Mouse (Mus musculus): Measurements from ENCODE around the gene Fam98a.

The Fam98a gene

DNA sequence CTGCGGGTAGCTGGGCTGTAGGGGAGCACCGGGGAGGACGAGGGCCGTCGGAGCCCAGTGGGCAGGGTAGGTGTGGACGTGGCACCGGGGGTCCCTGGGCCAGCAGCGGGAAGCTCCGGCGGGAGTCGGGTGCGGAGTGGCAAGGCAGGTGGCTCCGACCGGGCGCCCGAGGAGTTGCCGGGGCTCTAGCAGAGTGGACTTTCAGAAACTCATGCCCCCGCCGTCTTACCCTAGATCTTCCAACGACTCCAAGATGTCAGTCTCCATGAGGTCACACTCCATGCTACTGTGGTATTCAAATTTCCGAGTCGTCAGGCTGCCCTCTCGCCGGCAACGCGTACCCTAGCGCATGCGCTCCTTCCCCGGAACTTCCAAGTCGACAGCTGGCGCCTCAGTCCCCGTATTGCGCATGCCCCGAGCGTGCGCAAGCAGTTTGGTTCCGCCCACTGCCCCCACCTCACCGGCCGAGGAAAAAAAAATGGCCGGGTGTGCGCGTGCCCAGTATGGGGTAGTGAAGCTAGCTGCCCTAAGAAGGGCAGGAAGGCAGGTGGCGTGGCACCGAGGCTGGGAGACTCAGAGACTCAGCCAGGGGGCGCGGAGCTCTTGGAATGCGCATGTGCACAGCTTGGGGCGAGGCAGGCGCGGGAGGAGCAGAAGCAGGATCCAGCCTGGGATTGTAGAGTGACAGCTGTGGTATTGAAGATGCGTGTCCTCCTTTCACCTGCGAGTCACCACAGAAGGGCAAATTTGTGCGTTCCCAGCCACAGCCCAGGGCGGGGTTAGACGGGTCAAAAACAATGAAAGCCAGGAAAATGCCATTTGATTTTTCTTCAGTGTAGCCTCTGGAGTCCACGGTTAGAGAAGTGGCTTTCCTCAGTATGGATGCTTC lies at the start of gene Fam98a:
Gene Fam98a (minus strand): TSS at position 435 of the 889 bp plus-strand sequence.
- peak; percentile 99 for DNase-seq

DNA sequence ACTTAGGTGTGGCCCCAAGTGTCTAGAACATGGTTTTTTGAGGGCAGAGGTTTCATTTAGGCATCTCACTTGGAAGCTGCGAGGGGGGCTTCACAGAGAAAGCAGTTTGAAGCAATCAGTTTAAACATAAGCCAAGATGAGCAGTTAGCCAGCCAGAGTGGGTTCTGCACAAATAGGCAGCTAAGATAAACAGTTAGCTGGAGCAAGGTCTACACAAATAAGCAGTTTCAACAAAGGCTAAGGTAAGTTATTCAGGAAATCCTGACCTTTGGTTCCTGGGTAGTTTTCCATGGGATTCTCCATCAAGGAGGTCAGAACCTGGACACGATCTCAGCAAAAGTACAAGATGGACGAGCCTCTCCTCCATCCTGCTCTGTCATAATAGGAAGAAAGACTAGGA lies 46.9 kb upstream of the Fam98a start:
- DNase-seq, result no peak

DNA sequence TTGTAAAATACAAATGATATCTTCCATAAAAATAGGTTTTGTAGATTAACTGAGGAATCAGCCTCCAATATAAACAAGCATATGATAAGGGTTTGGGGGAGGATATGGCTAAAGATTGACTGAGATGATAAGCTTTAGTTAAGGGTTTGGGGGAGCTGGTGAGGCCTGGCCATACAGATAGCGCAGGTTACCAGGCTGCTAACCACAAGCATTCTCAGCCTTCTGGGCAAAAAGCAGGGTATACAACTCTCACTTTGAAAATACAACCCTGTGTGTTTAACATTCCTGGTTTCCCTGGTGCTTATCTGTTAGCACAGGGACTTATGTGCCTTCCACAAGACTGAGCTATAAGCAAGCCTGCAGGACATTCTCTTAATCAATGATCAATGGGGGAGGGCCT lies 31.0 kb upstream of the Fam98a start:
- DNase-seq, result no peak

DNA sequence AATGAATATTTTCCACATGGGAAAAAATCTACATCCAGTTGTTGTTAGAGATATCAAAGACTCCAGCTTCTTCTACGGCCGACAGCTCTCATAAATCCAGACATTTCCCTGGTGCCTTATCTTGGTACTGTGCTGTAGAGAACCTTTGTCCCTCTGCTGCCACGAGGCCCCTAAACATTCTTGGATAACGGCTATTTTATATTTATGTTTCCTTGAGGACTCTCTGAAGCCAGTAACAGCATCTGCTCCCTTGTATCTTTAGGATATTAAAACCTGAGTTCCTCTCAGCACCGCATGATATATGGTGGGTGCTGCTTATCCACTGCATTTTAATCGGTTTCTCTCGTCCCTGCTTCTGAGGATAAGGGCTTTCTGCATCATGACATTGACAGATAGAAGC lies 23.9 kb upstream of the Fam98a start:
- DNase-seq, result no peak

DNA sequence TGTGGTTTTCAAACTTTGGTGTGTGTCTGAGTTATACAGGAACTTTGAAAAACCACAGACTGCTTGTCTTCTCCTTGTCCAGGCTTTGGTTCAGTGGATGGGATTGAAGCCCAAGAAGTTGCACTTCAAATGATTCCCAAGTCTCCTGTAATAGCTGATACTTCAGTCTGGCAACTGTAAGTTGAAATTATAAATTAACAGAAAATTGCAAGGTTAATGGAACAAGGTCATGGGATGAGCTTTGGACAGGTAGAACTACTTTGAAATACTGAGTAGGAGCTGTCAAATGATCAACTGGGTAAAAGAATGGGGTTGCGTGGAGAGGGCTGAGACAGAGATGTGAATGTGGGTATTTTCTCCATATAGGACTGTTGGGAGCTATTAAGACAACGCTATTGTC lies 6.3 kb upstream of the Fam98a start:
- DNase-seq, result no peak

DNA sequence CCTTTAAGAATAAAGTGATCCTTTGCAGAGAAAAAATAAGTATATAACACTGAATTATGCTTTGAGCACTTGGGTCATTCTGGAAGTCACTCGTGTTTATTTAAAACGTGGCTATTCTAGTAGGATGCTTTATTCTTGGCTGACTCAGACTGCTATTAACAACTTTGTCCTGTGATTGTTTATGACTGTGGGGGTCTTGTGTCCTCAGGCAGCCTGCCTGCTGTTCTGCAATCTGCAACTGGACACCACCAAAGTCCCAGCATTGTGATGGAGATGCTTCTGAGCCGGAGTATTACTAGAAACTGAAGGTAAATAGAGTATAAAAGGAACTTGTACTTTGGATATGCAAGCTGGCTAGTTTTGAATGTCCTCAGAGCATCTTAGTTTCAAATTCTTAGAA lies 5.3 kb upstream of the Fam98a start:
- DNase-seq, result no peak

DNA sequence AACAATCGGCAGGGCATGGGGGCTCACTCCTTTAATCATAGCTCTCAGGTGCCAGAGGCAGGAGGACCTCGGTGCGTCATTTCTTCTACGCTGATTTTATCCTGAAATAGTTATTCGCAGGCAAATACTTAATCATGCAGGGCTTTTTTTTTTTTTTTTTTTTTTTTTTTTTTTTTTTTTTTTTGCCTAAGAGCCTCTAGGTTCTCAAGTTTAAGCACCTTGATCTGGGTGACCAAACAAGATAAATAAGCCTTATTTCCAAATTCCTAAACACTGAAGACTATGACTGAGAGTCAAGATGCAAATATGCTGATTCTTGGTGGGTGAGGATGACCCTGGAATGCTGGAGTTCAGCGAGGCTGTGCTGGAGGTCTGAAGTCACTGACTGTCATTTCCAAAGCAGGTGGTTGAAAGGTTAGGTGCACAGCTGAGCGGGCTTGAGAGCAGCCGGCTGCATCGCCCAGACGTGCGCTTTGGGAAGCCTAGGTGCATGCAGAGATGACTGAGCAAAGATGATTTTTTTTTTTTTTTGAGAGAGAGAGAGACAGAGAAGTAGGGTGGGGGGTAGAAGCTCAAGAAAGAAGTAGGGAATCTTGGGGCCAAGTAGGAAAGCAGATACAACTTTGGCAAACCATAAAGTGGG lies 854 bp downstream of the Fam98a start:
- peak; percentile 31 to 36 for DNase-seq

DNA sequence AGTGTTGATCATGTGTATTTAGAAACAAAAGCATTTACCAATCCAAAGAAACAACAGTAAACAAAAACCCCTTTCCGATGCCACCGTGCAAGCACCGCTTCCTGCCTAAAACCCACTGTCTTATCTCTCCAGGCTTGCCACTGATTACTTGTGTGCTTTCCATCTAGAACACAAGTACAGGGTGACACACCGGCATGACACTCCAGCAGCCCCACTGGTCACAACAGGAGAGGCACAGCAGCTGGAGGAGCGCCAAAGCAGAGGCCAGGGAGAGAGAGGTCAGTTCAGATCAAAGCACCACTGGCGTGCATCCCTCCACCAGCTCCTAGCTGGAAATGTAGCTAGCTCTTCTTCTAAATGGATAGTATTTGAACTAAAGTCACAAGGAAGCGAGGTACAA lies 7.5 kb downstream of the Fam98a start:
- peak in 1 of 2 experiments; percentile 22 for DNase-seq

DNA sequence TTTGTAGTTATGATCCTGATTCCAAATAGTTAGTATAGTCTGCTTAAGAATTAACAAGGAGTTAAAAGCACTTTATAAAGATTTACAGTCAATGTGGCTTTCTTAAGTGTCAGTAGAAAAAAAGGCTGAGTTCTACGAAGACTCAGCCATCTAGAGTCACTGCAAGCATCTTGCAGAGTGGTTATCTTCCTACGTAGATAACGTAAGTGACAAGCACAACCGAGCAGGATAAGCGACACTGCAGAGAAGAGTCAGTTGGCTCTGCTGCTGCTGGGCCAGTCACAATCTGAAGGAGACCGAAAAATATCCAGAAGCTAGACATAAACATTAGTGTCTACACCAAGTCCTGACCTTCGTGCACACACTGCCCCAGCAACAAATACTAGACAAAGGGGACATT lies 8.3 kb downstream of the Fam98a start:
- DNase-seq, result no peak

DNA sequence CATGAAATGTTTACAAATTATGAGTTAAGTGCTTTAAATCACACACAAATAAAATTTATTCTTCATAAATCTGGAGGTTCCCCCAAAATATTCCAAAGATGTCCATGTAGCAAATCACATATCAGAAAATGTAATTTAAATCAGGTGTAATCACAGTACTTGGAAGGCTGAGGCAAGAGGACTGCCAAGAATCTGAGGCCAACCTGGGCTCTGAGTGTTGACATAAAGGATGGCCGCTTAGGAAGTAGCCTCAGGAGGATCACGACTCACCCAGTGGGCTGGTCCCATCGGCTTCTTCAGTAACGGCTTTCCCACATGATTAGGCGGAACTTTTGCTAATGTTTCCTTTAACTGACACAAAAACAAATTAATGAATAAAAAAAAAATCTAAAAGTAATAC lies 11.9 kb downstream of the Fam98a start:
- DNase-seq, result no peak

DNA sequence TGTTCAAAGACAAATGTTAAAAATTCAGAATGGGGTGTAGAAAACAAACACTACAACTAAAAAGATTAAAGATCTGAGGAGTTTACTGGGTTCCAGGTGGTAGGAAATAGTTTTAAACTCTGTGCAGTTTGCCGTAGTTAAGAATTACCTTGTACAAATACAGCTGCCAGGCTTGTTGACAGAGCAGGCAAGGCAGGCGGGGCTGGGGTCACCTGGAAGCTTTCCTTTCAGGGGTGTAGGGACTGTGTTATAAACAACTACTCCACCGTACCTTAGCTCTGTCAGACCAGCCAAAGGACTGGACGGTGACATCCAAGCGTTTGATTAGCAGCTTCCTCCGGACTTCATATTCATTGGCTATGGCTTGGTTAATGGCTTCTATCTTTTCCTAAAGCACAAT lies 12.6 kb downstream of the Fam98a start:
- no peak for DNase-seq

DNA sequence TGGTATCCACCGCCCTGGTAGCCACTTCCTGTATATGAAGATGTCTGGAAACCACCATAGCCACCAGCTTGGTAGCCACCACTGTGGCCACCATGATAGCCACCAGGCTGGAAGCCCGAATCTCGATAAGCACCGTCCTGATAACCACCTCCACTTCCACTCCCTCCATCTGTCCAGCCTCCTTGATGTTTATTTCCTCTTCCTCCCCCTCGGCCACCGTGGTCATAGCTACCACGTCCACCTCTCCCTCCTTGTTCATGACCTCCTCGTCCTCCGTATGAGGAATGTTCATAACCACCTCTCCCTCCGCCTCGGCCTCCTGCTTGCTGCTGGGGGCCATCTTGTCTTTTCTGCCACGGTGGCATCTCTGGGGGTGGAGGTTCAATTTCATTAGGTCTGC lies 13.3 kb downstream of the Fam98a start:
- DNase-seq, result no peak

DNA sequence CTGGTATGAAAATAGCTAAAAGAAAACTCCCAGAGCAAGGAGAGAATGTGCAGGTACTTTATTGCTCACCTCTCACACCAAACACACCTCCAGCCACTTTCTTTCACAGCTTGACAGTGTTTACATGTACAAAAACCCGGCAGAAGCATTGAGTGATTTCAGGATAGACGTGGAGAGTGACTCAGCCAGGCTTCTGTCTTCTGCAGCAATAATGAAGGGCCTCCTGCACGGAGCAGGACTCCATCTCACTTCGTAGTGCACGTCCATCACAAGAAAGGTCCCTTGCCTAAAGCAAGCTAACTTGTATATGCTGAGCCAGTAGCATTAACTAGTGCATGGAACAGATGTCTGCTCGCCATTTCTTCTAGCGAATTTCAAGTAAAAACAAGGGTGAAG lies 14.7 kb downstream of the Fam98a start:
- no peak for DNase-seq

DNA sequence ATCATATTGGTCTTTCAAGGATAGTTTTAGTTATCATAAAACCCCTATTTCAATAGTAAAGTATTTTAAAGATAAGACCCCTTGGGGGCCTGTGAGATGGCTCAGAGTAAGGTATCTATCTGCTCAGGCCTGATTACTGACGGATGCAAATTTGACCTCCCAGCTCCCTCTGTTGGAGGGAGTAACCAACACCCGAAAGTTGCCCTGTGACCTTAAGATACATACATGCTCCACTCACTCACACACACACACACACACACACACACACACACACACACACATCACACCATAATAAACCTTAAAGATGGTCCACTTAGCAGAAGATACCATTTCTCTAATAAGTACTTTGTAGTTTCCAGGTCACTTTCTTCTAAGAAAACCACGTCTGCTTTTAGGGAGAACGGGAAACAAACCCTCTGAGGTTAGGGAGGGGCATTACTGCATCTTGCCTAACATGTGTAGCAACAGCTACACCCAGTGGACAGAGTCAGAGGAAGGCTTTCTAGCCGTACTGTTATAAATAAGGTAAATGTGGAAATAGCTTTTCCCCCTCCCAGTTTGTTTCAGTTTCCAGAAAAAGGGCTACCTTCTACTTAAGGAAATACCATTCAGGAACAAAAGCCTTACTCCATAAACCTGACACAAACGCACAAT lies 15.2 kb downstream of the Fam98a start:
- peak in 1 of 2 experiments; percentile 33 for DNase-seq

DNA sequence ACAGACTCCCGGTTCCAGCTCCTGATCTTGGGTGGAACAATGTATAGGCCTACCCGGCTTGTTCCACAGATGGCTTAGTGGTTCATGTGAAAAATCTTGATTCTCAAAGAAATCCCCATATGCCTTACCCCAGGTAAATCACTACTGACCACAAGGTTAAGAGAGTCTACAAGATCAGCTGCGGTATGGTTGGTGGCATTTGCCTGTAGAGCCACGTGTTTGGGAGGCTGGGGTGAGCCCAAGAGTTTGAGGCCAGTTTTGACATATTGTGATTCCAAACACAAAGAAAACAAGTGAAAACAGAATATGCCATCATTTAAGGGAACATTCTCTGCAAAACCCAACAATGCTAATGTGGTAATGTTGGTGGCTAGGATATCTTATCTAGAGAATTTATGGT lies 16.1 kb downstream of the Fam98a start:
- DNase-seq, result no peak

DNA sequence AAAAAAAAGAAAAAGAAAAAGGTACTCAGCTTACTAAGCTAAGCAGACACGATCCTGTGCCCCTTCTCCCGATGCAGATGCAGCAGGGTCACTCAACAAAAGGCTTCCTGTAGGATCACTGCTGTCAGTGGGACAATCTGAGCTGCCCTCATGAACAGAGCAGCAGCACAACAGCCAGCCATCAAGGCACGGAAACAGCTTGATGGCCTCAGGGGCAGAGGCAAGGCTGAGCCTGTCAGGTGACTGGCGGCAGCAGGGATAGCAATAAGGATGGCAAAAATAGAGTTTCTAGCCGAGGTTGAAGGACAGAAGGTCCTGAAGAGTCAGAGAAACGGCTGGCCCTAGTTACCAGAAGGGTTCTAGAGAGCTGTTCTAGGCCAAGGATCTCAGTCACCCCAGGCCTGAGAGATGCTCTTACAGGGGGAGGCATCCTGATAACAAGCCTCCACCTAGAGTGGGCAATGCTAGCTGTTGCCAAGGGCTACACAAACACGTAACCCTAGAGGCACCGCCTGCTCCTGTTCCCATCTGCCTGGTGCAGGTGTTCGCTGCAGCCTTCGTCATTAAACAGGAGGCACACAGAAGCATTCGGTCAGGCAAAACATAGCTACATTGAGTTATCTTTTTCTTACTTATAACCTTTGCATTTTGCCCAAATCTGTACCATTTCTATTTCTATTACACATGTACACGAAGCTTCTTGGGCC lies 17.3 kb downstream of the Fam98a start:
- peak in 1 of 2 experiments; percentile 15 for DNase-seq

DNA sequence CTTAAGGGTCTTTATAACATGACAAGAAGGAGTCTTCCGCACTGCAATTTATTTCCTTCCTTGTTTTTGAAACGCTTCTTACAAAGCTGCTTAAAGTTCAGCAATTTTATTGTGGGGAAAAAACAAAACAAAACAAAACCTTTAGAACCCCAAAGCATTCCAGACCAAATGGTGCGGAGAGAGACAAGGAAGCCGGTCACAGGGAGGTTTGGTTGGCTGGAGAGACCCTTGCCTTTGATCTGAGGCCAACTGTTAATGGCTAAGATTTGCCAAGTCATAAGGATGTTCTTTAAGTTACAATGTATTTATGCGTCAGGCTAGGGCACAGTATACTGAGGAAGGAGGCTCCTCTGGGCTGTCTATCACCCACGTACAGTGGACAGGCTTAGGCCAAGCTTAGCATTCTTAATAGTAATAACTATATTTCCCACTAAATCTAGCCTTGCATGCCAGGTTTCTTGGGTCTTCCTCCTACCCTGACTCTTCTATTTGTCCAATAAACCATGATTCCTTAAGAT lies 19.2 kb downstream of the Fam98a start:
- no peak for DNase-seq

DNA sequence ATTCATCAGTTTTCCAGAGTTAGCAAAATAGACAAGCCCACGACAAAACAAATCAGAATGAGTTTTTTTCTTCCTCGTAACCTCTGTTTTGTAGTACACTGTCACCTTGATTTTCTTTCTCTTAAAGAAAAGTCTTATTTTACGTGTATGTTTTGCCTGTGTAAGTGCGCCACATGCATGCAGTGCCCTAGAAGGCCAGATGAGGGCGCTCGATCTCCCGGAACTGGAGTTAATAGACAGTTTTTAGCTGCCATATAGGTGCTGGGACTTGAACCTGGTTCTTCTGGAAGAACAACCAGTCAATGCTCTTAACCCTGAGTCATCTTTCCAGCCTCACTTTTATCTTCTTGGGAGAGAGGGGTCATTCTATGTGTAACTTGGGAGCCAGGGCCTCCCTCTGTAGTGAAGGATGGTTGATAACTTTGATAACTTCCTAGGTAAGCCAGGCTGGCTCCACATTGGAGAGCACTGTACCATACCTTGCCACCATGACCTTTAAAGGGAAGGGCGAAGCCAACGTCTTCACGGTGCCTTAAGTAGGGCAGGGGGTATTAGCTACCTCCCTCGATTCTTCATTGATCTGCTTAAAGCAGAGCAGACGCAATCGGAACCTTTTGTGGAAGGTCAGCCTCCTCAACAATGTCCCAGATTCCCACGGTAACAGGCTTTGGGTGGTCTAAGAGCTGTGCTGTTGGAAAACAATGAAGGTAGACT lies 22.4 kb downstream of the Fam98a start:
- DNase-seq, result no peak

DNA sequence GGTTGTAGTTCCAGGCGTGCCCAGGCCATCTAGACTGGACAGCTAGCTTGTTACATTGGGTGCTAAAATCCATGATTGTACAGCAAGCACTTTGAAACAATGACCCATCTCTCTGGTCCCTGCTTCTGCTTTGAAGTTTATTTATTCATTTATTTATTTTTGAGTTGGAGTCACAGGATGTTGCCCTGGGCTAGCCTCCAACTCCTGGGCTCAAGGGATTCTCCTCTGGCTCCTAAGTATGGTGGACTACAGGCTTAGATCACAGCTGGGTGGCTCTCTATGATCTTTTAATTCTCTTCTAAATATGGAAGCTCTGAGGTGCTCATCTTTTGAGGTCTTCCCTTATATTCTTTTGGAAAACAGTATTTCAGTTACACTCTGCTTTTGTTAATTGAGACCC lies 25.3 kb downstream of the Fam98a start:
- no peak for DNase-seq

DNA sequence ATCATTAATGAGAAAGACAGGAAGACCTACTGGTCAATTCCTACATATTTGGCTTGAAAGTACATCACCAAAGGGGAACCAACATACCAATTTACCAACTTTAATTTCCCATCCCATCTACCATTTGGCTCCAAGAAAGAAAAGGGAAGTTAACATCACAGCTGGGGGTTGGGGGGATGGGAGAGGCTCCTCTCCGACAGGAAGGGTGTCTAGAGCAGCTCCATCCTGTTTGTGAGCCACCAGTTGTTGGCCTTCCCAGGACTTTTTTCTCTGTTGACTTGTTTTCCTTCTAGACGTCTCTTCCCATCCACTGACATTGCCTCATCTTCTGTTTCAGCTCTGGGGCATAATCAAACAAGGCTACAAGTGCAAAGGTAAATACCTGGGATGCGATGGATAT lies 27.9 kb downstream of the Fam98a start:
- DNase-seq, result no peak

DNA sequence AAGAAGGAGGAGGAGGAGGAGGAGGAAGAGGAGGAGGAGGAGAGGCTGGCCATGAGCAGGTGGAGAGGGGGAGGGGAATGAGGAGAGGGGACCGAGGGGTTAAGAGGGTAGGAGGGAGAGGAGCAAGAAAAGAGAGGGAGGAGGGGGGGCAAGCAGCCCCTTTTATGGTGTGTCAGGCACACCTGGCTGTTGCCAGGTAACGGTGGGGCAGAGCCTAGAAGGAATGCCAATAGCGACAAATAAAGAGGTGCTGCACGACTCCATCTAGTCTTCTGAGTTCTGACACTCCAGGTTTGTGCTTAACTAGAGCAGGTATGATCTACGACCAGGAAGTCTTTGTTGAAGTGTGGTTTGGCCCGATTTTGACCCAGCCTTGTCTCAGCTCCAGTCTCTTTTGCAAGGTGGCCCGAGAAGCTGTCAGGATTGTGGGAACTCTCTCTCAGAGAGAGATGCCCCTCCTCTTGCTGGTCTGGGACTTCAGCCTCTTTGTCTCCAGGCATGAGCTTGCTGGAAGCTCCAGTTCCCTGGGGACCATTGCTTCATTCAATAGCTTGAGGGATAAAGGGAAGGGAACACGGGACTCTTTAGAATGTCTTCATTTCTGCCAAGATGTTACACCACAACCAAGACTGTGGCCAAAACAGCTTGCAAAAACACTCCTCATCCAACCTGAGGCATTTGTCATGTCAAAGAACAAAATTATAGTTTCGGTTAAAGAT lies 29.2 kb downstream of the Fam98a start:
- DNase-seq, result no peak
